Mouse (Mus musculus): ENCODE measurements around the gene Olfr1444. TPM values are rescaled to one million over a fixed set of nuclear protein-coding genes. Genes with fewer than 3 reads are reported as not detected.
A peak's percentile ranks its signal among the peaks of the same experiment; 100 is the strongest.

The Olfr1444 gene
- polyA plus RNA-seq (2017; shearing (Covaris generic)) = under 1 TPM; 0.19 to 0.25 TPM

GRCm38 (mm10) chr19:12856983-12857382 lies at the start of gene Olfr1444:
Gene Olfr1444 (plus strand): TSS chr19:12857283.
- ATAC-seq = no peak

DNA sequence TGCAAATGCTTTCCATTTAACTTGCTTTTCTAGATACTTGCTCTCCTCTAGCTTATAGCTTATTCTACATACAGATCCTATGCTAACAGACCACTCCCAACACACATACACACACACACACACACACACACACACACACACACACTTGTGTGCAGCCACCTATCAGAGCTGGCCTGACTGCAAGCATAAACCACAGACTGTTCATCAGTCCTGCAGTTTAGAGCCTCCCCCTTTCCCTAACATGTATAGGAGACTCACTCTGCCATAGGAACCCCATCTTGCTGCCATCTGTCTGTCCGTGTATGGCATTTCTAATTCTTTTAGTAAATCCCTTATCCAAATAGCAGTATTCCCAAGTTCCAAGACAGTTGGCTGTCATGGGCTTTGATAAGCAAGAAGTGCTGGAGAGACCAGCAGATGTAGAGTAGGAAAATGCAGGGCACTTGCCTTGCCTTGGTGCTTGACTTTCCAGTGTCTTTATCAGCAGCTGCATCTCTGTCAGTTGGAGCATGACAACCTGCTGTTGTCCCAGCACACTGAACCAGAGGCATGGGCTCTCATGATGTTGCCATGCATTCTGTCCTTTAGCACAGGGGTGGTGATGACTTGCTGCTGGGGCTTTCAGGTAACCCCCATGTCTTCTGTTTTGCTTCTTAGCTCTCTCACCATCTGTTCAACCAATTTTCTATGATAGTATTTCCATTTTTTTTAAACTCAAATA lies 44.3 kb upstream of the Olfr1444 start:
- no peak for ATAC-seq

- no peak for ATAC-seq
These were observed 43.2 kb upstream of the Olfr1444 start for GRCm38 (mm10) chr19:12813883-12814282.

DNA sequence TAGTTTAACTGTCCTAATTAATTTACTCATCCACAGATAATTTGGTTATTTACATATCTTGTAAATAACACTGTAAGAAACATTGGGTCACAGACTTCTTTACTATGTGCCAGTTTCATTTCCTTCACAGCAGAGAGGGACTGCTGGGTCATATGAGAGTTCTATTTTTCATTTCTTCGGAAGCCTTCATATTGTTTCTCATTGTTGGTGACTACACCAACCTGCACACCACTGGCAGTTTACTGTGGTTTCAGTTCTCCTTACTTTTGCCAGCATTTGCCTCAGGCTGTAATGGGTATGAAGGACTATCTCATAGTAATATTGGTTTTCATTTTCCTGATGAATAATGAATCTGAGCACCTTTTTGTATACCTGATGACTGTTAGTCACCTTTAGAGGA lies 38.6 kb upstream of the Olfr1444 start:
- ATAC-seq = no peak

DNA sequence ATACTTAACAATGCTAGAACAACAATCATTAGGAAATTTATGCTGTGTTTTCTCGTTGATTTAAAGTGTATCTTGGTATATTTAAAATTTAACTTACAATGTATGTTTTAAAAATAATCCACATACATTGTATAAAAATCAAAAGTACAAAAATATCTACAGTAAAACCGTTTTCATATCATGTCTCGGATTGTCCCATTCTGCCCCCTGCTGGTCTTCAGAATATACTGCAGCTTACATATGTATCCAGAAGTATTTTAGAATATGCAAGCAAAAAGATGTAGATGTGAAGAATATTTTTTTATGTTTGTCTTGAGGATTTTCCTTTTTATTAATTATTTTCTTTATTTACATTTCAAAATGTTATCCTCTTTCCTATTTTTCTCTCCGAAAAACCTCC lies 36.7 kb upstream of the Olfr1444 start:
- peak; percentile 46 for ATAC-seq

- no peak for ATAC-seq
These were observed 32.5 kb upstream of the Olfr1444 start for GRCm38 (mm10) chr19:12824549-12824948.

- no peak for ATAC-seq
These were observed 26.2 kb upstream of the Olfr1444 start for GRCm38 (mm10) chr19:12830823-12831430.

GRCm38 (mm10) chr19:12831559-12831958 lies 25.5 kb upstream of the Olfr1444 start:
- ATAC-seq = no peak

GRCm38 (mm10) chr19:12833625-12834024 lies 23.5 kb upstream of the Olfr1444 start:
- ATAC-seq = peak; percentile 96

- no peak for ATAC-seq
These were observed 18.6 kb upstream of the Olfr1444 start for GRCm38 (mm10) chr19:12838507-12838906.

DNA sequence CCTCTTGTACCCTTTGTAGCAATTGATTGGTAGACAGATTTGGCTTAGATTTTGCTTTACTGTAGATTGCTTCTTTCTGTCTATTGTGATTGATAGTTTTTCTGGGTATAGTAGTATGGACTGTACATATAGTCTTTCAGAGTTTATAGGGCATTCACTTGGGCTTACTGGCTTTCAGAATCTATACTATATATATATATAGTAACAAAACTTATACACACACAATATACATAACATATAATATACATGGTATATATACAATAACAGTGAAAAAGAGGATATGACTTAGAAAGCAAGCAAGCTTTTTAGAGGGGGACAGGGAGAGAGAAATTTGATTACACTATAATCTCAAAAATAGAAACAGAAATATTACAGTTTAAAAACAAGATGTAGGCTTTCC lies 10.7 kb upstream of the Olfr1444 start, which contains the start of gene Gm5244:
Gm5244 (plus strand) TSS at position 301 of the 400 bp plus-strand sequence.
- ATAC-seq = no peak

- no peak for ATAC-seq
These were observed 26.5 kb downstream of the Olfr1444 start, which contains the start of gene Olfr1445 for GRCm38 (mm10) chr19:12883555-12883954. Gene Olfr1445 (plus strand): TSS chr19:12883855.

- no peak for ATAC-seq
These were observed 36.3 kb downstream of the Olfr1444 start, which contains the start of gene Olfr1446 for GRCm38 (mm10) chr19:12893424-12893823. Gene Olfr1446 (minus strand): TSS chr19:12893524.

DNA sequence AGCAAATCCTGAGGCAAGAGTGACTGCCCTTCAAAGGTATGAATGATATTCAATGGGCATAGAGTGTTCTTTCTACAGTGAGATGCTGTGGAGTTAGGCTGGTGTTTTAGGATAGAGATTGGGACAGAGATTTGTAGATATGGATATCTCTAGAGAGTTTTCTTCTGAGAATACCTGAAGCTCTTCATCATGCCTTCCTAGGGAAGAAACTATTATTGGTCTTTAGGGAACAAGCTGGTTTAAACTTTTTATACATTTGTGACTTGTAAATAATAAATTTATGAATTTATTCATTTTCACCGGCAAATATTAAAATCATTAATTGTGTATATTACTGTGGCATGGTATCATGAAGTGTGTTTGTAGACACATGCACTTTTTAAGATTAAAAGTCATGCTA lies 46.6 kb downstream of the Olfr1444 start, which contains the start of gene Olfr1447:
Olfr1447 (minus strand) TSS at position 101 of the 400 bp plus-strand sequence.
- no peak for ATAC-seq

Other genes starting within 250 kb of the Olfr1444 start
- gene Glyat, start 224.0 kb upstream of the Olfr1444 start, polyA plus RNA-seq (2017; shearing (Covaris generic)) = not detected
- gene Olfr1442, start 186.8 kb upstream of the Olfr1444 start, polyA plus RNA-seq (2017; shearing (Covaris generic)) = not detected
- not detected for gene Olfr1443, start 179.2 kb upstream of the Olfr1444 start, polyA plus RNA-seq (2017; shearing (Covaris generic))
- not detected for gene Keg1, start 161.5 kb upstream of the Olfr1444 start, polyA plus RNA-seq (2017; shearing (Covaris generic))
- 1 to 10 TPM; 2.1 to 3.0 TPM for gene Cntf, start 91.7 kb upstream of the Olfr1444 start, polyA plus RNA-seq (2017; shearing (Covaris generic))
- 10 to 100 TPM; 17.1 to 17.2 TPM for gene Zfp91, start 61.2 kb upstream of the Olfr1444 start, polyA plus RNA-seq (2017; shearing (Covaris generic))
- gene Lpxn, start 61.1 kb upstream of the Olfr1444 start, polyA plus RNA-seq (2017; shearing (Covaris generic)) = 100 to 1,000 TPM; 242 to 258 TPM
- gene Gm5244, start 10.6 kb upstream of the Olfr1444 start, polyA plus RNA-seq (2017; shearing (Covaris generic)) = not detected
- gene Olfr1445, start 26.6 kb downstream of the Olfr1444 start, polyA plus RNA-seq (2017; shearing (Covaris generic)) = not detected
- gene Olfr1446, start 36.2 kb downstream of the Olfr1444 start, polyA plus RNA-seq (2017; shearing (Covaris generic)) = 1 to 10 TPM in 1 of 2 experiments, not detected in 1; 1.1 TPM
- not detected for gene Olfr1447, start 46.5 kb downstream of the Olfr1444 start, polyA plus RNA-seq (2017; shearing (Covaris generic))
- not detected for gene Olfr1448, start 67.1 kb downstream of the Olfr1444 start, polyA plus RNA-seq (2017; shearing (Covaris generic))
- gene Olfr1449, start 73.6 kb downstream of the Olfr1444 start, polyA plus RNA-seq (2017; shearing (Covaris generic)) = not detected
- gene Olfr1450, start 93.0 kb downstream of the Olfr1444 start, polyA plus RNA-seq (2017; shearing (Covaris generic)) = not detected
- not detected for gene Olfr1451, start 137.7 kb downstream of the Olfr1444 start, polyA plus RNA-seq (2017; shearing (Covaris generic))
- not detected for gene Olfr1453, start 171.0 kb downstream of the Olfr1444 start, polyA plus RNA-seq (2017; shearing (Covaris generic))
- gene Olfr1454, start 203.3 kb downstream of the Olfr1444 start, polyA plus RNA-seq (2017; shearing (Covaris generic)) = not detected
- gene Olfr1457, start 240.6 kb downstream of the Olfr1444 start, polyA plus RNA-seq (2017; shearing (Covaris generic)) = not detected
- gene Olfr1458, start 249.5 kb downstream of the Olfr1444 start, polyA plus RNA-seq (2017; shearing (Covaris generic)) = not detected